Mouse (Mus musculus) neural tube, embryonic 13.5 days (tissue): Measurements from ENCODE around the gene Chchd4. TPM values are rescaled to one million over a fixed set of nuclear protein-coding genes. Genes with fewer than 3 reads are reported as not detected.

Experiments
- ATAC-seq: fragments of 200-750 bp; cut with Nextera tagmentation; 2 replicates; pipeline ENCODE4 v1.8.0; 2017; ENCODE audit warnings: low read depth, mild to moderate bottlenecking, moderate TSS enrichment, moderate library complexity
- H3K27ac ChIP-seq: fragments of 300-500 bp; sonication (generic); replicated peaks from 2 replicates; pipeline ENCODE4 v1.5.1; 2015; ENCODE audit warnings: moderate library complexity, mild to moderate bottlenecking, inconsistent platforms
- H3K27me3 ChIP-seq: fragments of 300-500 bp; sonication (generic); 2 replicates; pipeline ENCODE4 v1.6.1; 2015; ENCODE audit warnings: mild to moderate bottlenecking, inconsistent platforms
- H3K36me3 ChIP-seq: fragments of 300-500 bp; sonication (generic); 2 replicates; pipeline ENCODE4 v1.6.1; 2015; ENCODE audit warnings: mild to moderate bottlenecking, inconsistent platforms
- H3K4me1 ChIP-seq: fragments of 300-500 bp; sonication (generic); replicated peaks from 2 replicates; pipeline ENCODE4 v1.6.1; 2015; ENCODE audit warnings: inconsistent platforms
- H3K4me2 ChIP-seq: fragments of 300-500 bp; sonication (generic); 2 replicates; pipeline ENCODE4 v1.6.1; 2015; ENCODE audit warnings: inconsistent platforms, mild to moderate bottlenecking, moderate library complexity
- H3K4me3 ChIP-seq: fragments of 300-500 bp; sonication (generic); 2 replicates; pipeline ENCODE4 v1.5.1; 2015; ENCODE audit warnings: mild to moderate bottlenecking, inconsistent platforms
- H3K9ac ChIP-seq: fragments of 300-500 bp; sonication (generic); 2 replicates; pipeline ENCODE4 v1.6.1; 2015; ENCODE audit warnings: moderate library complexity, mild to moderate bottlenecking, inconsistent platforms
- H3K9me3 ChIP-seq: fragments of 300-500 bp; sonication (generic); 2 replicates; pipeline ENCODE4 v1.6.1; 2016; ENCODE audit warnings: inconsistent platforms
- WGBS: fragments of 180-500 bp; shearing (Covaris S2); methylation state at CpG from one replicate; pipeline ENCODE4 v1.1.7; 2015; 5-methylcytosine and 5-hydroxymethylcytosine counted together
- polyA plus RNA-seq: library from polyadenylated mRNA; unstranded; fragments of >200 nt; fragmentation: Nextera tagmentation; extraction: Ambion mirVana; gene quantifications from 2 replicates; pipeline ENCODE4 v1.2.1, GENCODE M21; 2015

The Chchd4 gene
- polyA plus RNA-seq, 1 experiment from 2014 or later = 30.7 TPM

DNA sequence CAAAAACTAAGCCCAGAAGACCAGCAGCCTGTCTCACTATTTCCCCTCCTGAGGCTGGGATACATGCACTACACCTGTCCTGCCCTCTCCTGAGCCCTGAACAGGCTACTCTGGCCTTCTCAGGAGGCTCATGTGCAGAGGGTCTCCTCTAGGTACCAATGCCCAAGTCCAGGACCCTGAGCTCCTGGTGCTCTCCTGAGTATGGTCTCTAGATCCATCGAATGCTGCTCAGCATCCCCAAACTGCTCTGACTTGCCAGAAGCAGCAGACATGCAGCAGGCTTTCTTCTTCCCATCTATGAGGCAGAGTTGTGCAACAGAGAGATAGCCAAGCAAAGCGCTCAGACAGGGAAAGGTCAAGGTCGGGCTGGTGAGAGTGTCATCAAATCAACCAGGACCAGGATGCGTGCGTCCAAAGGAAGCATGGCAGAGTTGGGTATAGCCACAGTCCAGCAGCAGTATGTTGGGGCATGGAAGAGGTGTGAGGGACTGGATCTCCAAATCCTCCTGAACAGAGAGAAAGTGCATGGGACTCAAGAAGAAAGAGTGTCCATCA is 56.0 kb downstream of the Chchd4 start:
- ATAC-seq = no peak
- Histone ChIP-seq H3K36me3 (no peaks in the 10 kb centered on the region), H3K9me3 (no peaks in the 10 kb centered on the region), H3K4me3 (no peak overlapping the region), H3K27ac (no peak overlapping the region), H3K27me3 (peaks cover 68% of the 10 kb centered on the region), H3K4me1 (no peaks in the 10 kb centered on the region), H3K9ac (no peak overlapping the region), H3K4me2 (no peak overlapping the region)
- 81% methylated on average over 5 of the region's 5 CpGs for whole genome bisulfite sequencing

DNA sequence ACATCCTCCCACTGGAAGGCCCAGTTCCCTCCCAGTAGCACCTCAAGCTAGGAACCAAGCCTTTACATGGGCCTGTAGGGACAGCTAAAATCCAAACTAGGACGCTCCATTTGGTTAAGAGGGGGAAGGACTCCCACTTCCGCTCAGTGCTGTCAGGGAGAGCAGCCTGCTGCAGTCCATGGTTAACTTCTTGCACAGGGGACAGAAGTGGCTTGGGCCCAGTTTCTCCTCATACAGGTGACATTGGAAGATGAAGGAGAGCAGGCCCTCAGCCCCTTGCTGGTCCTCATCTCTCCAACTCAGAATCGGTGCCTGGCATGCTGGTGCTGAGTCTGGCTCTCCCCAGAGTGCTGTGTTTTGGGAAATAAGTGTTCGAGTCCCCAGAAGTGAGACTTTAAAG is 57.2 kb downstream of the Chchd4 start:
- no peak overlapping the region for H3K4me3 ChIP-seq
- H3K27me3 ChIP-seq = peaks cover 72% of the 10 kb centered on the region
- ATAC-seq = no peak
- H3K4me1 ChIP-seq = 0 out of 2 replicates have a peak, but pooled peaks cover 3% of the 10 kb centered on the region
- no peaks in the 10 kb centered on the region for H3K36me3 ChIP-seq
- 80% methylated on average over 4 of the region's 4 CpGs for WGBS
- H3K9ac ChIP-seq = no peak overlapping the region
- no peak overlapping the region for H3K27ac ChIP-seq
- H3K9me3 ChIP-seq = no peaks in the 10 kb centered on the region
- H3K4me2 ChIP-seq = no peak overlapping the region

DNA sequence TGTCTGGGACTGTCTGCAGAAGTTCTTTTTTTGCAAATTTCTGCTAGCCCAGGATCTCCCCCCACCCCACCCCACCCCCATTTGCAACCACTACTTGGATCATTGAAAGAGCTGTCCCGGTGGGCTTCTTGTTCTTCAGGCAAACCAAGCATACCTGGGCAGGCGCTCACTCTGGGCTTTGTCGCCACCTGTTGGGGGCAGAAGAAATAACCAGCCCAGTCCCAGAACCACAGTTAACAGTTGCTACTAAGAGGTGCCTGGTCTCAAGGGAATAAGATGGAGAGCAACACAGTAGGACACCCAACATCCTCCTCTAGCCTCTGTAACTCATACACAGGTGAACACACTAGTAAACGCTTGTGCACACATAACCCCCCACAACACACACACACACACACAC is 58.5 kb downstream of the Chchd4 start:
- no peak overlapping the region for H3K27ac ChIP-seq
- no peak overlapping the region for H3K9ac ChIP-seq
- peaks cover 14% of the 10 kb centered on the region for H3K4me1 ChIP-seq
- no peaks in the 10 kb centered on the region for H3K9me3 ChIP-seq
- peaks cover 77% of the 10 kb centered on the region for H3K27me3 ChIP-seq
- ATAC-seq = no peak
- no peak overlapping the region for H3K4me3 ChIP-seq
- H3K36me3 ChIP-seq = no peaks in the 10 kb centered on the region
- no peak overlapping the region for H3K4me2 ChIP-seq
- 5% methylated on average over 4 of the region's 4 CpGs for WGBS

Other genes with a start within 250 kb of the Chchd4 start
- 10.1 and 10.4 TPM in 2 replicates for gene Wnt7a, start 62.2 kb downstream of the Chchd4 start, polyA plus RNA-seq
- 39.5 and 42.3 TPM in 2 replicates for gene Tmem43, start 157 bp upstream of the Chchd4 start, polyA plus RNA-seq
- 21.1 and 21.6 TPM in 2 replicates for gene Xpc, start 42.3 kb upstream of the Chchd4 start, polyA plus RNA-seq
- 167 and 180 TPM in 2 replicates for gene Lsm3, start 42.4 kb upstream of the Chchd4 start, polyA plus RNA-seq
- 63.7 and 70.0 TPM in 2 replicates for gene Slc6a6, start 210.5 kb upstream of the Chchd4 start, polyA plus RNA-seq